Mouse (Mus musculus): ENCODE results near the gene Diexf. TPM values are rescaled to one million over a fixed set of nuclear protein-coding genes. Genes with fewer than 3 reads are reported as not detected.

The Diexf gene
- total RNA-seq, 2 experiments from 2014 or later = 19.5 to 22.3 TPM

DNA sequence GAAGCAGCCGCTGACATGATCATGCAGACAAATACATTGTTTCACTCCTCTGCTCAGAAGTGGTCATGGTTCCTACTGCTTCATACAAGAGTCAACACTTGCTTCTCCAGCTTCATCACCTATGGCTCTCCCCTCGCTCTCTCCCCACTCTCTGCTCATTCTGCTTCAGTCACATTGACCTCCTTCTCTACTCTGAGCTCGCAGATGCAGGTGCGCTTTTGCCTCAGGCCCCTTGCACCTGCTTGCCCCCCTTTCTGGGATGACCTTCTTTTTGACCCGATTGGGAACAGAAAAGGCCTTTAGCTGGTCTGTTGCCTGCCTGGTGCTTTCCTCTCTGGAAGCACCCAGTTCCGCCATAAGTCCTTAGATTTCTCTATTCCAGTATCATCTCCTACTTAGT, 14.4 kb upstream of the Diexf start:
- DNase-seq (ENCODE audit: low spot score in 2 of 2) = no peak
- intact Hi-C loops (cut with DNase I) = no loop called here

DNA sequence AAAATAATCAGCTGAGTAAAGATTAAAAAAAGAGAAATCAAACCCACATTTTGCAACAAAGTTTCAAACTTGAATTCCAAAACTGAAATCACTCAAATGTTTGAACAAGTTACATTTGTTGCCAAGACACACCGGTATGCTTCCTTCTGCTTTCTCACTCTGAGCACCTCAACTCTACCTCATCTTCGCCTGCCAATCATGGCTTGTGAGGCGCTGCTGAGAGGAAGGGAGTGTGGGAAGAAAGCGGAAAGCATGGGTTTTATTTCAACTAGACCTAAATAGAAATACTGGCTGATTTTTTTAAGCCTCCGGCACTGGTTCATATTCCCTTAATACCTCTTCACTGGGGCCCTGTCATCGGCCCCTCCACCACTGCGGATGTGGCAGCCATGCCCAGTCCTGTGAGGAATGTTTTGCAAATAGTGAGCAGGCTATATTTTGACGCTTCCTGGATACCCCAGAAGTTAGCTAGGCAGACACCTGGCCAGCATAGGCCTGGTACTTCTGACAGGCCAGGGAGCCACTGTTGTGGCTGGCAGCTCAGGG, 12.5 kb upstream of the Diexf start:
- intact Hi-C loops (cut with DNase I) = no loop called here

GRCm38 (mm10) chr1:193141118-193141517, 11.0 kb upstream of the Diexf start:
- no peak for DNase-seq (ENCODE audit: low spot score in 2 of 2)
- intact Hi-C loops (cut with DNase I) = no loop called here

More for the DNA sequence above, 12.5 kb upstream of the Diexf start:
- no peak for DNase-seq (ENCODE audit: low spot score in 2 of 2)

DNA sequence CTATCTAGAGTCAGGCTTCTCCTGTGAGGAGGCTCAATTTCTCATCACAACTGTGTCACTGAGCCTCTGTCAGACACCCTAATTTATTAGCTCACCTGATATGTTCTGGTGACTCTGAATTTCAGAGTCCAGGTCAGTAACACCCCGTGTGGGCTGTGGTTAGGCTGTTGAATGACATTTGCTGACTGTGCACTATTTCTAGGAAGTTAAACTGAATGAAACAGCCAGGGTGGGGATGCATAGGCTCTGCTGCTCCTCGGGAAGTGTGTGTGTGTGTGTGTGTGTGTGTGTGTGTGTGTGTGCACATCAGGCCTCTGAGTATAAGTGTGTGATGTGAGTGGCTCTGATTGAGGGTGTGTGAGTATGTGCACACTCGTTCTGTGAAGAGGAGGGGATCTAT, 8.6 kb upstream of the Diexf start:
- intact Hi-C loops (cut with DNase I) = no loop called here
- no peak for DNase-seq (ENCODE audit: low spot score in 2 of 2)

DNA sequence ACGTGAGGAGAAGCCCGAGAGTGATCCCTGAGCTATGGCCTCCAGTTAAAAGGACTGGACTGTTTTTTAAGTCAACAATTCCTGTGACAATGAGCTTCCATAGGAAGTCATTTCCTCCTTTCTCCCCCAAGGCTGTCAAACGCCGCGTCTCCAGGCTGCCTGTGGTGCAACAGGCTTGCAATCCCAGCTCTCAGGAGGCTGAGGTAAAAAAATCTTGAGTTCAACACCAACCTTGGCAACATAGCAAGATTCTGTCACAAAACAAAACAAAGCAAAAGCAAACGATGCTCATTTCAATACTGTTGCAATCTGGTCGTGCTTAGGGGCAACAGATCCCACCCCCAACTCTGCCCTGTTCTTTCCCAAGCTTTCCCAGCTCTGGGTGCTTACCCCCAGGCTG, 8.0 kb upstream of the Diexf start:
- no peak for DNase-seq (ENCODE audit: low spot score in 2 of 2)

DNA sequence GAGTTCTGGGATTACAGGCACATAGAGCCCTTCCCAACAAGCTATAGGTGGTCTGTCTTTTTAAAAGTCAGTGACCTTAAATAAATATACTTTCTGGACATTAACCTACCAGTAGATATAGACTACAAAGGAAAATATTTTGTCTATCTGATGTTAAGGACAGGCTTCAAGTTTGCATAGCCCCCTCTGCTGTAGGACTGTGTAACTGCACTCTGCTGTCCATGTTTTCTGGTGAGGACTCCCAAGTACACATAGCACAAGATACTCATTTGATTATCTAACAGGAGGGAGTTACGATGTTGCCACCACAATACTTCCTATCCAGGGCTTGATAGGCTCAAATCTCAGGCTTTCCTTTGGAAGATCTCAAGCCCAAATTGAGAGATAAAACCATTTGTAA, 3.7 kb upstream of the Diexf start:
- intact Hi-C loops (cut with DNase I) = loop anchor here (5.0 kb wide), 1 partner anchor 39 kb away; no protein-coding TSS in a partner anchor
- no peak for DNase-seq (ENCODE audit: low spot score in 2 of 2)

More for the DNA sequence above, 8.0 kb upstream of the Diexf start:
- intact Hi-C loops (cut with DNase I) = no loop called here

- DNase-seq (ENCODE audit: low spot score in 2 of 2) = no peak
- intact Hi-C loops (cut with DNase I) = loop anchor here (5.0 kb wide), 1 partner anchor 40 kb away; no protein-coding TSS in a partner anchor
Observed at GRCm38 (mm10) chr1:193132385-193132784, 2.3 kb upstream of the Diexf start.

DNA sequence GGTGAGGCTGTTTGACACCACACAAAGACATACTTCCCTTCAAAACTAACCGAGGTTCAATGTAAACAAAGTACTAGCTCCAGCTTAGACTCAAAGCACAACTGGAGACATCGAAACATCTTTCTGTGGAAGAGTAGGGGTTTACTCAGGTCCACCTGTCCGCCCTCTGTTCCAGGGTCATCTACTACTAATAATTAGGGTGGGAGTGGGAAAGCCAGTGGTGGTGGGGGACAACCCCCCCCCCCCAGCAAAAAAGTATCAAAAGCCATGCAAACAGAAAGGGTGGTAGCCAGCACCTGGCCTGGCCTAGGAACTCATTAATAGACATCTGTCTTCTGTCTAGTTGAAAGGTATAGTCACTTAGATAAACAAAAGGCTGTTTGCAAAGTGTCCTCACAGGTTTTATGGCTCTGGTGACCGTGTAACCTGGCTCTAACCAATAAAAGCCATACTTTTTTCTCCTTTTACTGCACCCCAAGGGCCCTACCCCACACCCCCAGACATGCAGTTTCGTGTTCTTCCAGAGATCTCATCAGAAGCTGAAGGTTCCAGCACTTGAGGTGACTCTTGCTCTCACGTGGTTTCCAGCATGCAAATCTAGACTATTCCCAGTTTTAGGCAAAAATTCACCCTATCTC, 1.4 kb upstream of the Diexf start:
- no peak for DNase-seq (ENCODE audit: low spot score in 2 of 2)
- intact Hi-C loops (cut with DNase I) = loop anchor here (5.0 kb wide), 1 partner anchor 41 kb away; no protein-coding TSS in a partner anchor

DNA sequence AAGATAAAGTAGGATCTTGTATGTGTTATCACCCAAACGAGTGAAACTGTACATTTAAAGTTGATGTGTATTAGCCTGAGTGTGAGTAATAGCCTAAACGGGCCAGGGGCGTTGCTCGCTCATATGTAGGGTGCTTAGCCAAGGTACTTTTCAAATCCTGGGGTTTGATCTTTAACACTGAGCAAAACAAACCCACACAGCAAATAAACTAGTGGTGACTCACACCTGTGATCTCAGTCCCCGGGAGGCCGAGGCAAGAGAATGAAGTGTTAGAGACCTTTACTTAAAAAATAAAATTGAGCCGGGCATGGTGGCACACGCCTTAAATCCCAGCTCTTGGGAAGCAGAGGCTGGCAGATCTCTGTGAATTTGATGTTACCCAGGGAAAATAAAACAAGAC, 767 bp upstream of the Diexf start:
- no peak for DNase-seq (ENCODE audit: low spot score in 2 of 2)
- intact Hi-C loops (cut with DNase I) = loop anchor here (5.0 kb wide), 1 partner anchor 41 kb away; no protein-coding TSS in a partner anchor

GRCm38 (mm10) chr1:193130456-193130825, 369 bp upstream of the Diexf start:
- peak in 1 of 2 experiments; percentile 24 for DNase-seq (ENCODE audit: low spot score in 2 of 2)

GRCm38 (mm10) chr1:193129321-193129720, 751 bp downstream of the Diexf start:
- intact Hi-C loops (cut with DNase I) = loop anchor here (10.0 kb wide), 2 partner anchors 225 to 275 kb away; partner anchors contain the start of gene Sertad4
- no peak for DNase-seq (ENCODE audit: low spot score in 2 of 2)

More at GRCm38 (mm10) chr1:193130456-193130825, 369 bp upstream of the Diexf start:
- intact Hi-C loops (cut with DNase I) = loop anchor here (5.0 kb wide), 1 partner anchor 42 kb away; no protein-coding TSS in a partner anchor

DNA sequence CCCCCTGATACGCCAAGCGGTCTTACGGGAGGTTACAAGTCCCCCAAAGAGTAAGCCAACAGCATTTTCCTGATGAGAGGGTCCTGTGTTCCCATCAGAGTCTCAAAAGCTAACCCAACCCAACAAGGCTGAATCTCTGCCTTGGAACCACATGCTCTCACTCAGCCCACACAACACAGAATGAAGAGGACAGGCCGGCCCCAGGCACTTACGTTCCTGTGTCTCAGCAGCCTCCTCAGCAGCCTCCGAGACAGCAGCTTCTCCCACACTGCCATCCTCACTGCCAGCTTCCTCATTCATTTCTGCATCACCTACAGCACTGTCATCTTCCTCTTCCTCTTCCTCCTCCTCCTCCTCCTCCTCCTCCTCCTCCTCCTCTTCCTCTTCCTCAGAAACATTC, 2.0 kb downstream of the Diexf start:
- intact Hi-C loops (cut with DNase I) = loop anchor here (10.0 kb wide), 2 partner anchors 223 to 273 kb away; partner anchors contain the start of gene Sertad4
- DNase-seq (ENCODE audit: low spot score in 2 of 2) = peak in 1 of 2 experiments; percentile 27

DNA sequence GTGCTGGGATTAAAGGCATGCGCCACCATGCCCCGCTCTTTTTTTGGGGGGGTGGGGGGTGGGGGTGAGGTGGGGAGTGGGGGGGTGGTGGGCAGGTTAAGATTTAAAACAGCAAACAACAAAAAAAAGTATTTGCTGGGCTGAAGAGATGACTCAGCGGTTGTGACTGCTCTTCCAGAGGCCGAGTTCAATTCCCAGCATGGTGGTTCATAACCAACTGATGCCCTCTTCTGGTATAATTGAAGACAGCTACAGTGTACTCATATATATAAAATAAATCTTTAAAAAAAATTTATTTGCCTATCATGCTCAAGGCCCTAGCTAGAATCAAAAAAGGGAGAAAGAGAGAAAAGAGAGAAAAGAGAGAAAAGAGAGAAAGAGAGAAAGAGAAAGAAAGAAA, 4.2 kb downstream of the Diexf start:
- intact Hi-C loops (cut with DNase I) = loop anchor here (10.0 kb wide), 2 partner anchors 221 to 271 kb away; partner anchors contain the start of gene Sertad4
- peak in 1 of 2 experiments; percentile 41 for DNase-seq (ENCODE audit: low spot score in 2 of 2)

DNA sequence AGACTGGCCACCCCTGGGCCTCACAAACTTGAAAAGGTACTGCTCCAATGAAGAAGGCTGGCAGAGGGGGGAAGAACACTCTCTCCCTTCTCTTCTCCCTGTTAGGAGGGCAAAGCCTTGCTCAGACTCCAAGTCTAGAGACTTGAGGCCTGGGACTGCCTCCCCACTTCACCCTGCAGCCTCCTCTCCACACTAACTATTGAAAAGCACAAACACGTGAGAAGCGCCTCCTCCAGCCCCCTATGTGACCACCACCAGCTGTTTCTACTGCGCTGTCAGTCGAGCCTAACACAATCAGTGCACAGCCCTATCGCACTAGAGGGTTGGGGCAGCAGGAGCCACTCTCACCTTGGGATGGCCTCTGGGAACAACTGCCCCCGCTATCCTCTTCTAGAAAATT, 6.8 kb downstream of the Diexf start:
- intact Hi-C loops (cut with DNase I) = loop anchor here (10.0 kb wide), 2 partner anchors 218 to 268 kb away; partner anchors contain the start of gene Sertad4
- no peak for DNase-seq (ENCODE audit: low spot score in 2 of 2)

DNA sequence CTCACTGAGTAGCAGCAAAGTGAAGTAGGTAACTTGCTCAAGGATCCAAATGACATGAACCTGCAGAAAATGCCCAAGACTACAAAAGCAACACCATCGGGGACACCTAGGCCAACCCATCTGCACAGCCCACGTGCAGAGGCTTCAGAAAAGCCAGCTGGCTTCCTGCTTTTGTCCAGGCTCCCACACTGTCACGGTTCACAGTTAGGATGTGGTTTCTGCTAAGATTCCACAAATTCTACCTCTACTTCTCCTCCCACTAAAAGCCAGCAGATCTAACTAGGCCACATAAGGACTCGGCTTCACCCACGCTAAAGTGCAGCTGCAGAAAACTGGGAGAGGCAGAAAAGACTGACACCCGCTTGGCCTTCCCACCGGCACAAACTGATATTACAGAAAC, 7.3 kb downstream of the Diexf start:
- intact Hi-C loops (cut with DNase I) = loop anchor here (10.0 kb wide), 2 partner anchors 218 to 268 kb away; partner anchors contain the start of gene Sertad4
- DNase-seq (ENCODE audit: low spot score in 2 of 2) = peak; percentile 17 to 43

- no peak for DNase-seq (ENCODE audit: low spot score in 2 of 2)
- intact Hi-C loops (cut with DNase I) = no loop called here
Observed at GRCm38 (mm10) chr1:193112093-193112492, 18.0 kb downstream of the Diexf start.

DNA sequence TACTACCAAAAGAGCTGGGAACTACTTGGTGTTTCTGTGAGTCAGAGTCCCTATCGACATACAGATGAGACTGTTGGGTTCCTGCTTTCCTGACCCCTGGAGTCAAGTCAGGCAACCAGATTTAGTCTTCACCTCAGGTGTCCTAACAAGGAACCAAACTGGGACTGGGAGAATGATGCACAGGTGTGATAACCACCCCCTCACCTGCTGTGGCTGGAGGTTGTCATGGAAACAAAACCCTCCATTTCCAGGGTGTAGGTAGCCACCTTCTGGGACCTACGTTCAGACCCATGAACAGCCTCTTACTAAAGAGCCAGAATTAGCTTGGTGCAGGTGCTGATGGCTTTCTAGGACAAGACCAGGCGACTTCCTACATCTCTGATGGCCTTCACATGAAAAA, 27.1 kb downstream of the Diexf start:
- no peak for DNase-seq (ENCODE audit: low spot score in 2 of 2)
- intact Hi-C loops (cut with DNase I) = no loop called here

- intact Hi-C loops (cut with DNase I) = no loop called here
- no peak for DNase-seq (ENCODE audit: low spot score in 2 of 2)
Observed at GRCm38 (mm10) chr1:193102556-193102955, 27.5 kb downstream of the Diexf start.

GRCm38 (mm10) chr1:193102029-193102428, 28.0 kb downstream of the Diexf start:
- DNase-seq (ENCODE audit: low spot score in 2 of 2) = peak; percentile 27 to 49
- intact Hi-C loops (cut with DNase I) = no loop called here

- no peak for DNase-seq (ENCODE audit: low spot score in 2 of 2)
- intact Hi-C loops (cut with DNase I) = no loop called here
Observed at GRCm38 (mm10) chr1:193098946-193099345, 31.1 kb downstream of the Diexf start.

DNA sequence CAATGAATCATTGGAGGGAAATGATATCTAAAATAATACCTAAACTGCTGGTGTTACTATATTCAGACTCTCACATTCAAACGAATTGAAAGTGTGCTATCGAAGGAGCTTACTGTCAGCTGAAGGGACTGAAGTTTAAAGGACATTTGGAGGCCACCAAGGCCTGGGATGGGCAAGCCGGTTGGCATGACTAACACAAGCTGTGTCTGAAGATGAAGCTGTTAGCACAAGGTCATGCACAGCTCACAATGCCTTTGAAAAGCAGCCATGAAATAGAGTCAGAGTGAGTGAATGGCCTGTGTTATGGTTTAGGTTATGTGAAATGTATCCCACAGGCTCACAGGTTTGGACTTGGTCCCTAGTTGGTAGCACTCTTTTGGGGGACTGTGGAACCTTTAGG, 36.5 kb downstream of the Diexf start:
- intact Hi-C loops (cut with DNase I) = no loop called here
- no peak for DNase-seq (ENCODE audit: low spot score in 2 of 2)

All from left cerebral cortex, postnatal 14 days (tissue).